13 mouse cellular contexts compared by ENCODE assay signal in the genomic region with DNA sequence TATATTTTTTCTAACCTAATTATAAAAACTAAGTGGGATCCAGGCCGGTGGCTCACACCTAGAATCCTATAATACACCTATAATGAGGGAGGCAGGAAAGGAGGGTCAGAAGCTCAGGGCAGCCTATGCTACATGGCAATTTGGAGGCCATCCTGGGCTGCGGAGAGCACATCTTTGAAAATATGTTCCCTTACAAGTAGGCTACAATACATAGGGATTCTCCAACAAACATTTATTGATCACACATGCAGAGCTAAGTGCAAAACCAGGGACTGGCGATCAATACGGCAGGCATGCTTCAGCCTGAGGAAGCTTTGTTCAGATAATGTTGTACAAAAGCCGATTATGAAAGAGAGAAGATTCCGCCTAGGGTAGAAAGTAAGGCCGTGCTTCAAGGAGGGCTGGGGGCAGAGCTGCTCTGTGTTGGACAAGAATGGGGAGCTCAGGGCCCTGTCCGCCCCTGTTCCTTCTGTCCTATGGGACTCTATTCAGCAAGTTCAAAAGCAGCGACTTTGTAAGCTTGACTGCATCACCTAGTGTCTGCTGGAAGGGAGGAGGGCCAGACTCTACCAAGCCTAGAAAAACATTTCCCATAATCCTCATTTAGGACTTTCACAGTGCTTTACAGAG. TPM values are rescaled to one million over a fixed set of nuclear protein-coding genes. Genes with fewer than 3 reads are reported as not detected.
DNase-seq lines count a peak whose midpoint lies in the region; ATAC-seq and TF ChIP-seq lines count a peak whose summit lies in the region.
"Had no signal": no experiment of that assay in that cellular context is flagged by ENCODE, and none has a peak within 500 bp of the region (broad histone marks: within the 10 kb centered on the region; RNA-seq: fewer than 3 reads in every experiment).

No protein-coding gene starts in this region.

- no peak for ATAC-seq in forebrain, postnatal 0 days
- ATAC-seq in lung, embryonic 16.5 days (ENCODE audit: low read depth), result peak; percentile 10; the same call in 1 of the 2 replicates
- ATAC-seq in hindbrain, embryonic 13.5 days (ENCODE audit: low FRiP score), result peak; percentile 46; the same call in 1 of the 2 replicates
- peak; percentile 11; the same call in 1 of the 2 replicates for ATAC-seq in stomach, postnatal 0 days (ENCODE audit: low FRiP score, low TSS enrichment)
- ATAC-seq: inflammation-experienced regulatory T-cells, adult 6 months had no signal

- no peak for DNase-seq in forebrain, embryonic 10.5 days (ENCODE audit: extremely low spot score, low spot score)
- no peak for DNase-seq in forebrain, postnatal 0 days
- no peak for DNase-seq in lung, postnatal 14 days
- no peak for DNase-seq in stomach, postnatal 0 days (ENCODE audit: low spot score)
- DNase-seq in spleen, postnatal 4 days (ENCODE audit: low spot score in 2 of 2), result no peak
- no peak for DNase-seq in cerebellum, postnatal 14 days
- DNase-seq: cerebellum, adult 11 months; gastrocnemius, postnatal 10 days; kidney, postnatal 25 days had no signal

- H3K4me1 ChIP-seq in forebrain, embryonic 10.5 days, result peaks cover 29% of the 10 kb centered on the region
- H3K4me1 ChIP-seq in forebrain, postnatal 0 days (ENCODE audit: insufficient read depth), result no peaks in the 10 kb centered on the region
- H3K4me1 ChIP-seq in lung, embryonic 16.5 days (replicated peaks; ENCODE audit: control insufficient read depth, insufficient read depth, low read length), result peaks cover 2% of the 10 kb centered on the region; the same call in 1 of the 2 replicates
- peaks cover 28% of the 10 kb centered on the region for H3K4me1 ChIP-seq in hindbrain, embryonic 13.5 days (replicated peaks)
- 0 out of 2 replicates have a peak, but pooled peaks cover 2% of the 10 kb centered on the region for H3K4me1 ChIP-seq in stomach, postnatal 0 days (replicated peaks; ENCODE audit: control insufficient read depth, insufficient read depth)

- no peak overlapping the region for H3K9ac ChIP-seq in forebrain, postnatal 0 days
- H3K9ac ChIP-seq in lung, embryonic 16.5 days (ENCODE audit: low read length), result no peak overlapping the region
- H3K9ac ChIP-seq in hindbrain, embryonic 13.5 days, result no peak overlapping the region
- H3K9ac ChIP-seq in stomach, postnatal 0 days (ENCODE audit: low read length), result no peak overlapping the region
- H3K9ac ChIP-seq: limb, embryonic 15.5 days had no signal

- H3K4me3 ChIP-seq in forebrain, embryonic 10.5 days, result no peak overlapping the region; the same call in 1 of the 2 replicates
- H3K4me3 ChIP-seq in forebrain, postnatal 0 days (ENCODE audit: low read depth, low read length), result no peak overlapping the region
- no peak overlapping the region for H3K4me3 ChIP-seq in lung, embryonic 16.5 days (ENCODE audit: low read length)
- no peak overlapping the region for H3K4me3 ChIP-seq in hindbrain, embryonic 13.5 days
- H3K4me3 ChIP-seq in stomach, postnatal 0 days (ENCODE audit: low read depth, low read length), result no peak overlapping the region
- H3K4me3 ChIP-seq: limb, embryonic 15.5 days had no signal

- WGBS in forebrain, embryonic 10.5 days, result 51% methylated on average over 9 of the region's 9 CpGs
- WGBS in forebrain, postnatal 0 days, result 43% methylated on average over 9 of the region's 9 CpGs
- 82% methylated on average over 9 of the region's 9 CpGs for WGBS in lung, embryonic 16.5 days
- 48% methylated on average over 9 of the region's 9 CpGs for WGBS in hindbrain, embryonic 13.5 days
- 68% methylated on average over 9 of the region's 9 CpGs for WGBS in stomach, postnatal 0 days

- no peaks in the 10 kb centered on the region for H3K36me3 ChIP-seq in forebrain, embryonic 10.5 days (replicated peaks)
- H3K36me3 ChIP-seq in forebrain, postnatal 0 days (ENCODE audit: insufficient read depth), result no peaks in the 10 kb centered on the region
- no peaks in the 10 kb centered on the region for H3K36me3 ChIP-seq in lung, embryonic 16.5 days (ENCODE audit: control insufficient read depth, insufficient read depth, low read length)
- no peaks in the 10 kb centered on the region for H3K36me3 ChIP-seq in hindbrain, embryonic 13.5 days
- H3K36me3 ChIP-seq in stomach, postnatal 0 days (ENCODE audit: control insufficient read depth, insufficient read depth, low read length), result no peaks in the 10 kb centered on the region
- H3K36me3 ChIP-seq: limb, embryonic 15.5 days had no signal

- no peak for TF ChIP-seq EP300 in stomach, postnatal 0 days (optimal IDR thresholded peaks at IDR 0.05)

- H3K4me2 ChIP-seq in forebrain, postnatal 0 days (ENCODE audit: low read depth), result no peak overlapping the region
- H3K4me2 ChIP-seq in lung, embryonic 16.5 days (ENCODE audit: low read depth, low read length), result no peak overlapping the region
- H3K4me2 ChIP-seq in hindbrain, embryonic 13.5 days, result no peak overlapping the region
- H3K4me2 ChIP-seq in stomach, postnatal 0 days (replicated peaks; ENCODE audit: low read depth), result no peak overlapping the region
- H3K4me2 ChIP-seq: limb, embryonic 15.5 days had no signal

- peak overlapping the region; percentile 74 for H3K27ac ChIP-seq in forebrain, embryonic 10.5 days
- H3K27ac ChIP-seq in forebrain, postnatal 0 days (ENCODE audit: low read depth, low read length), result no peak overlapping the region
- no peak overlapping the region for H3K27ac ChIP-seq in lung, embryonic 16.5 days (ENCODE audit: low read length)
- peak overlapping the region; percentile 60 for H3K27ac ChIP-seq in hindbrain, embryonic 13.5 days
- peak overlapping the region; percentile 41; the same call in 1 of the 2 replicates for H3K27ac ChIP-seq in stomach, postnatal 0 days (replicated peaks)
- H3K27ac ChIP-seq: limb, embryonic 15.5 days had no signal

- H3K27me3 ChIP-seq in forebrain, embryonic 10.5 days (ENCODE audit: poor library complexity, severe bottlenecking), result peaks cover 9% of the 10 kb centered on the region; the same call in 1 of the 2 replicates
- H3K27me3 ChIP-seq in forebrain, postnatal 0 days (ENCODE audit: insufficient read depth, low read length), result no peaks in the 10 kb centered on the region
- no peaks in the 10 kb centered on the region for H3K27me3 ChIP-seq in lung, embryonic 16.5 days (ENCODE audit: control insufficient read depth, insufficient read depth, low read depth, low read length)
- no peaks in the 10 kb centered on the region for H3K27me3 ChIP-seq in hindbrain, embryonic 13.5 days
- H3K27me3 ChIP-seq in stomach, postnatal 0 days (ENCODE audit: control insufficient read depth, insufficient read depth, low read length), result no peaks in the 10 kb centered on the region
- H3K27me3 ChIP-seq: limb, embryonic 15.5 days had no signal

- no peaks in the 10 kb centered on the region for H3K9me3 ChIP-seq in forebrain, embryonic 10.5 days
- no peaks in the 10 kb centered on the region for H3K9me3 ChIP-seq in forebrain, postnatal 0 days (ENCODE audit: low read length)
- no peaks in the 10 kb centered on the region for H3K9me3 ChIP-seq in lung, embryonic 16.5 days (ENCODE audit: control insufficient read depth, low read length)
- no peaks in the 10 kb centered on the region for H3K9me3 ChIP-seq in hindbrain, embryonic 13.5 days
- H3K9me3 ChIP-seq in stomach, postnatal 0 days (ENCODE audit: control insufficient read depth, low read length), result no peaks in the 10 kb centered on the region
- H3K9me3 ChIP-seq: limb, embryonic 15.5 days had no signal

- TF ChIP-seq CTCF in forebrain, postnatal 0 days (IDR thresholded peaks at IDR 0.05; ENCODE audit: low read depth), result no peak
- no peak for TF ChIP-seq CTCF in stomach, postnatal 0 days (IDR thresholded peaks at IDR 0.05; ENCODE audit: low read depth)

RNA-seq across cellular contexts. Expression of a gene that starts 53.4 kb away (rescaled TPM):
- 17.8 and 21.3 TPM in 2 replicates for polyA plus RNA-seq in forebrain, embryonic 10.5 days (2016; fragmentation: Nextera tagmentation; extraction: Ambion mirVana)
- 88.0 and 97.5 TPM in 2 replicates for total RNA-seq in forebrain, postnatal 0 days (2014; rRNA removed)
- polyA plus RNA-seq in forebrain, postnatal 0 days (2015; fragmentation: Nextera tagmentation; extraction: Ambion mirVana), result 62.8 and 68.6 TPM in 2 replicates
- polyA plus RNA-seq in lung, embryonic 16.5 days (2015; fragmentation: Nextera tagmentation; extraction: Ambion mirVana), result 56.6 and 71.0 TPM in 2 replicates
- polyA plus RNA-seq in hindbrain, embryonic 13.5 days (2015; fragmentation: Nextera tagmentation; extraction: Ambion mirVana), result 37.0 and 40.0 TPM in 2 replicates
- 60.0 and 73.1 TPM in 2 replicates for polyA plus RNA-seq in stomach, postnatal 0 days (2015; fragmentation: Nextera tagmentation; extraction: Ambion mirVana)

Comparison
In these comparisons a context has a peak if more than half of its experiments do, and no peak if none do; other contexts are left out.
1. H3K27ac ChIP-seq: peak in forebrain, embryonic 10.5 days (single experiment), hindbrain, embryonic 13.5 days (single experiment) and stomach, postnatal 0 days (single experiment); none in forebrain, postnatal 0 days (single experiment) and lung, embryonic 16.5 days (single experiment).